In genomic region chr2:33430771-33431699, GRCm38 (mm10) we compare ENCODE assay signal across 8 mouse cellular contexts. TPM values are rescaled to one million over a fixed set of nuclear protein-coding genes. Genes with fewer than 3 reads are reported as not detected.
DNase-seq lines count a peak whose midpoint lies in the region; ATAC-seq and TF ChIP-seq lines count a peak whose summit lies in the region.

Gene Zbtb34, minus strand, starts transcription at chr2:33431324.

- peak within 1 kb of the TSS; percentile 89 for H3K4me3 ChIP-seq in layer of hippocampus, adult 2 months

- H3K27ac ChIP-seq in layer of hippocampus, adult 2 months: peak within 1 kb of the TSS; percentile 93

- TF ChIP-seq CTCF in layer of hippocampus, adult 2 months (conservative IDR thresholded peaks at IDR 0.05): peak; percentile 93

- intact Hi-C loops in heart, postnatal 14 days (cut with DNase I): no loop called here

- DNase-seq in MN1 (ENCODE audit: low spot score): peak; percentile 80
- peak; percentile 56 for DNase-seq in c-Kit-negative CD71-positive TER-119-positive erythroid progenitor cells, embryonic 14.5 days (ENCODE audit: low read depth, low spot score)
- peak; percentile 80 to 83 for DNase-seq in heart, postnatal 14 days
- DNase-seq in layer of hippocampus, adult 2 months (ENCODE audit: low spot score in 2 of 2): peak in 1 of 2 experiments; percentile 59
- DNase-seq in lung, postnatal 10 days: peak; percentile 65
- DNase-seq in retina, adult 2 months (ENCODE audit: low read depth, low spot score): peak; percentile 18
- DNase-seq in urinary bladder, postnatal 36 days (ENCODE audit: low spot score in 2 of 2): peak; percentile 57 to 59

- peak; percentile 90 for ATAC-seq in erythroid progenitor cell, adult 5-6 weeks (replicated peaks; ENCODE audit: low FRiP score, poor library complexity, severe bottlenecking)

RNA-seq across cellular contexts. Expression of gene Zbtb34, which starts in this region (rescaled TPM):
- 2.1 and 7.2 TPM in 2 replicates for total RNA-seq in erythroid progenitor cell, adult 5-6 weeks (2015; ENCODE audit: low replicate concordance)
- 1.1 and 1.3 TPM in 2 replicates for total RNA-seq in erythroid progenitor cell, adult 5-6 weeks (2017; ENCODE audit: low replicate concordance)
- total RNA-seq in heart, postnatal 14 days (2021): 10 to 100 TPM; 16.1 to 16.4 TPM
- 10 to 100 TPM; 13.9 to 14.8 TPM for total RNA-seq in layer of hippocampus, adult 2 months (2021)
